Mouse (Mus musculus): ENCODE data around the gene Nceh1. TPM values are rescaled to one million over a fixed set of nuclear protein-coding genes. Genes with fewer than 3 reads are reported as not detected.

The Nceh1 gene
- polyA plus RNA-seq, 1 experiment from 2014 or later: 13.8 TPM

GRCm38 (mm10) chr3:27293645-27294385 is 111.0 kb downstream of the Nceh1 start:
- no peaks in the 10 kb centered on the region for H3K9me3 ChIP-seq
- H3K4me2 ChIP-seq: no peak overlapping the region
- no peak overlapping the region for H3K9ac ChIP-seq
- H3K4me1 ChIP-seq (replicated peaks): no peaks in the 10 kb centered on the region
- 68% methylated on average over 7 of the region's 7 CpGs for WGBS
- H3K4me3 ChIP-seq: no peak overlapping the region
- H3K27me3 ChIP-seq: no peaks in the 10 kb centered on the region
- H3K27ac ChIP-seq (replicated peaks): no peak overlapping the region
- ATAC-seq (ENCODE audit: low FRiP score, low read depth): no peak
- no peaks in the 10 kb centered on the region for H3K36me3 ChIP-seq

DNA sequence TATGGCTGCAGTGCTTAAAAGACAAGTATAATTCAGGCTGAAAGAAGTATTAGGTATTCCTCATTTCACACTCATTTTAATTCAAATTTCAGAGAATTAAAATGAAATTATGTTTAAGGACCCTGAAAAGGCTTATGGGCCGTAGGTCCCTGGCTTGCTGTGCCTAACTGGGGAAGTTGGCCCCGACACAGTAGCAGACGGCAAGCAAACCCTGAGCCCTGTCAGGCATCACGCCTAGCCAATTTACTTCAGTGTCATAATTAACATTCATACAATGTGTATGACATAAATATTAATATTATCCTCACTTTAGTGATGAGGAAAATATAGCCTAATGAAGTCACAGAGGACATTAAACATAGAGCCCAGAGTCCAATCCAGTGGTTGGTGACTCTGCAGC is 117.7 kb downstream of the Nceh1 start:
- Histone ChIP-seq H3K4me2 (no peak overlapping the region), H3K4me1 (replicated peaks) (no peaks in the 10 kb centered on the region), H3K4me3 (no peak overlapping the region), H3K9me3 (no peaks in the 10 kb centered on the region), H3K9ac (no peak overlapping the region), H3K27me3 (no peaks in the 10 kb centered on the region), H3K27ac (replicated peaks) (no peak overlapping the region), H3K36me3 (no peaks in the 10 kb centered on the region)
- no peak for ATAC-seq (ENCODE audit: low FRiP score, low read depth)
- WGBS: 78% methylated on average over 4 of the region's 4 CpGs

- no peak overlapping the region for H3K27ac ChIP-seq (replicated peaks)
- no peaks in the 10 kb centered on the region for H3K36me3 ChIP-seq
- WGBS: 74% methylated on average over 9 of the region's 9 CpGs
- H3K4me2 ChIP-seq: no peak overlapping the region
- H3K9ac ChIP-seq: no peak overlapping the region
- ATAC-seq (ENCODE audit: low FRiP score, low read depth): no peak
- H3K9me3 ChIP-seq: no peaks in the 10 kb centered on the region
- H3K4me3 ChIP-seq: no peak overlapping the region
- H3K27me3 ChIP-seq: no peaks in the 10 kb centered on the region
- H3K4me1 ChIP-seq (replicated peaks): no peaks in the 10 kb centered on the region
These were observed 119.7 kb downstream of the Nceh1 start for GRCm38 (mm10) chr3:27302339-27303022.

GRCm38 (mm10) chr3:27306815-27307214 is 124.0 kb downstream of the Nceh1 start:
- no peaks in the 10 kb centered on the region for H3K9me3 ChIP-seq
- ATAC-seq (ENCODE audit: low FRiP score, low read depth): no peak
- no peaks in the 10 kb centered on the region for H3K4me1 ChIP-seq (replicated peaks)
- H3K4me3 ChIP-seq: no peak overlapping the region
- H3K36me3 ChIP-seq: no peaks in the 10 kb centered on the region
- no peak overlapping the region for H3K27ac ChIP-seq (replicated peaks)
- H3K27me3 ChIP-seq: no peaks in the 10 kb centered on the region
- 75% methylated on average over 10 of the region's 10 CpGs for WGBS
- no peak overlapping the region for H3K4me2 ChIP-seq
- no peak overlapping the region for H3K9ac ChIP-seq

DNA sequence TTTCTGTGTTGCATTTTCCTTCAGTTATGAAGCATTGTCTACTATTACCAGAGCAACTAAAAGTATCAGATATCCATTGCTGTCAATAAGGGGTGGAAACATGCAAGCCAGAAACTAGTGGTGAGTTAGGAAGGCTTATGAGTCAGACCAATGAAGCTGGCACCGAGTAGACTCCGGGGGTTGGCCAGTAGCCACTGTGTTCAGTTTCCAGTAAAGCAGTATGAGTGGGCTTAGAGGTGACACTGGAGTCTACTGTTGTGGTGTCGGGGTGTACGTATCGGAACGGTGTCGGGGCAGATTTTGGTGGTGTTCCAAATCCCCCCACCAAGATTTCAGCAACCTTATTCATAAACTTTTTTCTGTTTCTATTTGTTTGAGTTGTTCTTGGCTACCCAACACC is 128.2 kb downstream of the Nceh1 start:
- WGBS: 91% methylated on average over 7 of the region's 7 CpGs
- H3K27ac ChIP-seq (replicated peaks): no peak overlapping the region
- H3K9ac ChIP-seq: no peak overlapping the region
- no peaks in the 10 kb centered on the region for H3K4me1 ChIP-seq (replicated peaks)
- no peak overlapping the region for H3K4me2 ChIP-seq
- no peaks in the 10 kb centered on the region for H3K27me3 ChIP-seq
- ATAC-seq (ENCODE audit: low FRiP score, low read depth): no peak
- H3K36me3 ChIP-seq: no peaks in the 10 kb centered on the region
- H3K4me3 ChIP-seq: no peak overlapping the region
- no peaks in the 10 kb centered on the region for H3K9me3 ChIP-seq

- H3K27me3 ChIP-seq: no peaks in the 10 kb centered on the region
- H3K4me2 ChIP-seq: no peak overlapping the region
- no peaks in the 10 kb centered on the region for H3K36me3 ChIP-seq
- no peak overlapping the region for H3K9ac ChIP-seq
- WGBS: 95% methylated on average over 4 of the region's 4 CpGs
- no peaks in the 10 kb centered on the region for H3K9me3 ChIP-seq
- ATAC-seq (ENCODE audit: low FRiP score, low read depth): no peak
- H3K27ac ChIP-seq (replicated peaks): no peak overlapping the region
- no peaks in the 10 kb centered on the region for H3K4me1 ChIP-seq (replicated peaks)
- H3K4me3 ChIP-seq: no peak overlapping the region
These were observed 128.7 kb downstream of the Nceh1 start for GRCm38 (mm10) chr3:27311475-27311874.

DNA sequence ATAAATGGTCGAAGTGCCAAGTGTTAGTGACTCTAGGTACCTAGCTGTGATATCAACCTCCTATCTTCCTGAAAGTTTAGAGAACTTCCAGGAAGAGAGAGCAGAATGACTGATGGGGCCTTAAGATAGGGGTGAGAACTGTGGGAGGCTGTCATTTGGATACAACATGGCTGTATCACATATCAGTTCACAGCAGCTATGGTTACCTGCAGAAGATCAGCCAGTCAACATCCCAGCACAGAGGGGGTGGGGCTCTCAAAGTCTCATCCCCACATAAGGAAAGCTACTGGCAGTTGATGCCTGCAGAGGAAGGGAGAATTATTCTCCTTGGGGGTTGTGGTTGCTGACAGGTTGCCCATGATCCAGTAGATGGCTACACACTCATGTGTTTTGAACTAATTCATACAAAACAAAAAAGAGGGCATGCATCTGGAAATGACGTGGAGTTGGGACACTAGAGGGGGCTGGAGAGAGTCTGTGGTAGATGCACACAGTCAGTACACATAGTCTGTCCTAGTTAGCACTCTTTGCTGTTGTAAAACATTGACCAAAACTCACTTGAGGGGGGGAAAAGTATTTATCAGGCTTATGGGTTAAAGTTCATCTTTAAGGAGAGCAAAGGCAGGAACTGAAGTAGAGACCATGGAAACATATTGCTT is 131.9 kb downstream of the Nceh1 start:
- WGBS: 66% methylated on average over 2 of the region's 2 CpGs
- H3K36me3 ChIP-seq: no peaks in the 10 kb centered on the region
- H3K4me2 ChIP-seq: no peak overlapping the region
- no peak overlapping the region for H3K4me3 ChIP-seq
- no peaks in the 10 kb centered on the region for H3K9me3 ChIP-seq
- H3K27ac ChIP-seq (replicated peaks): no peak overlapping the region
- H3K27me3 ChIP-seq: no peaks in the 10 kb centered on the region
- no peak overlapping the region for H3K9ac ChIP-seq
- no peaks in the 10 kb centered on the region for H3K4me1 ChIP-seq (replicated peaks)
- ATAC-seq (ENCODE audit: low FRiP score, low read depth): no peak

DNA sequence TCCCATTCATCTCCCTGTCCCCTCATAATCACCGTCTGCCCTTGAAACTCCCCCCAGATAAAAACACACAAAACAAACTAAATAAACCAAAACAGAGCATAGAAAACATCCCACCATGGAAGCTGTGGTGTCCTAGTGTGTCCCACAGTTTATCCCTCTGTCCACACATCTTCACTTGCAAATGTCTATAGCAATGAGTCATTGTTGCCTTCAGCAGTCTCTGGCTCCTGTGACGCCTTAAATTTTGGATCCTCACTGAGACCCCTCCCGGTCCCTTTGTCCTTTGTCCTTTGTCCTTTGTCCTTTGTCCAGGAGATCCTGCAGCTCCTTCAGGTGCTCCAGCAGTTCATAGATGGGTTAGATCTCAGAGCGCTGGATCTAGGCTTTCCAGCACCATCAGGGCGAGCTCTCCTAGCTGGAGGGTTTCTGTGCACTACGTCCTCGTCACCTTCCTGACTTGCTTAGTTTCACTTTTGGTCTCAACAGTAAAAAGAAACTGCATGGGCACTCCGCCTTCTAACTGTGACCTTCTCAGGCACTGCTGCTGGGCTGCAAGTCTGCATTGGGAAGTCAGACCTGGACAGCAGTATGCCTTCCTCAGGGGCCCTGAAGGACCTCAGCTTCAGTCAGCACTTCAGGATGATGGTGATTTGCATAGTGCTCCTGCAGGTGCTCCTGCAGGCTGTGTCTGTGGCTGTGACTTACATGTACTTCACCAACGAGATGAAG is 134.0 kb downstream of the Nceh1 start, which contains the start of gene Tnfsf10:
TSS of gene Tnfsf10 (plus strand) at position 470 of the 729 bp plus-strand sequence.
- Histone ChIP-seq H3K9me3 (no peaks in the 10 kb centered on the region), H3K4me2 (no peak within 1 kb of the TSS), H3K4me1 (replicated peaks) (no peaks in the 10 kb centered on the region), H3K4me3 (no peak within 1 kb of the TSS), H3K9ac (no peak within 1 kb of the TSS), H3K27ac (replicated peaks) (no peak within 1 kb of the TSS), H3K27me3 (no peaks in the 10 kb centered on the region), H3K36me3 (no peaks in the 10 kb centered on the region)
- no peak for ATAC-seq (ENCODE audit: low FRiP score, low read depth)
- 68% methylated on average over 9 of the region's 9 CpGs for WGBS

DNA sequence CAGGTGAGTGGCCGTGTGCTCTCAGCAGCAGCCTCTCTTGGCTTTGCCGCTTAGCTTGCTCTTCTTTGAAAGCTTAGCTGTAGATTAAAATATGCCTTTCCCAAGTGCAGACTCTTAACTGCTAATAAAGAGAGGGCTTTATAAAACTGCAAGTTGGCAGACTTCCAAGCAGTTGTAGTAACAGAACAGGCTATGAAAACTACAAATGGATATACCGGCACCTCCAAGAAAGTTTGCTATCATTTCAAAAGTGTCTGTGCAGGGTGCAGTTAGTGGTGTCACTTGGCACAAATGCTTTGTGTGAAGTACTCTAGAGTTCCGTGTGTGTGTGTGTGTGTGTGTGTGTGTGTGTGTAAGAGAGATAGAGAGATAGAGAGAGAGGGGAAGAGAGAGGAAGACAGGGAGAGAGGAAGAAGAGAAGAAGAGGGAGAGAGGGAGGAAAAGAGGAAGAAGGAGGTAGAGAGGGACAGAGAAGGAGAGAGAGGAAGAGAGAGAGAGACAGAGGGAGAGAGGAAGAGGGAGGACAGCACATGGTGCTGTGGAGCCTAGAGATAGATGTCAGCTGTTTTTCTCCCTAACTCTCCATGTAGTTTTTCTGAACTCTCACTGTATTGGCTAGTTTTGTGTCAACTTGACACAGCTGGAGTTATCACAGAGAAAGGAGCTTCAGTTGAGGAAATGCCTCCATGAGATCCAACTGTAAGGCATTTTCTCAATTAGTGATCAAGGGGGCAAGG is 134.7 kb downstream of the Nceh1 start:
- Histone ChIP-seq H3K4me3 (no peak overlapping the region), H3K27ac (replicated peaks) (no peak overlapping the region), H3K9me3 (no peaks in the 10 kb centered on the region), H3K9ac (no peak overlapping the region), H3K4me1 (replicated peaks) (no peaks in the 10 kb centered on the region), H3K27me3 (no peaks in the 10 kb centered on the region), H3K36me3 (no peaks in the 10 kb centered on the region), H3K4me2 (no peak overlapping the region)
- WGBS: 68% methylated on average over 4 of the region's 4 CpGs
- no peak; the same call in 1 of the 2 replicates for ATAC-seq (ENCODE audit: low FRiP score, low read depth)

GRCm38 (mm10) chr3:27319650-27320049 is 136.9 kb downstream of the Nceh1 start:
- Histone ChIP-seq H3K9ac (no peak overlapping the region), H3K27ac (replicated peaks) (no peak overlapping the region), H3K36me3 (no peaks in the 10 kb centered on the region), H3K27me3 (no peaks in the 10 kb centered on the region), H3K4me1 (replicated peaks) (no peaks in the 10 kb centered on the region), H3K4me3 (no peak overlapping the region), H3K4me2 (no peak overlapping the region), H3K9me3 (no peaks in the 10 kb centered on the region)
- WGBS: 80% methylated on average over 1 of the region's 1 CpGs
- no peak for ATAC-seq (ENCODE audit: low FRiP score, low read depth)

GRCm38 (mm10) chr3:27320613-27321495 is 138.1 kb downstream of the Nceh1 start:
- no peaks in the 10 kb centered on the region for H3K4me1 ChIP-seq (replicated peaks)
- H3K4me2 ChIP-seq: no peak overlapping the region
- H3K27me3 ChIP-seq: no peaks in the 10 kb centered on the region
- H3K36me3 ChIP-seq: no peaks in the 10 kb centered on the region
- ATAC-seq (ENCODE audit: low FRiP score, low read depth): no peak
- H3K4me3 ChIP-seq: no peak overlapping the region
- no peaks in the 10 kb centered on the region for H3K9me3 ChIP-seq
- H3K27ac ChIP-seq (replicated peaks): no peak overlapping the region
- WGBS: 84% methylated on average over 9 of the region's 9 CpGs
- H3K9ac ChIP-seq: no peak overlapping the region

Measured in hindbrain, embryonic 15.5 days (tissue).